Mouse (Mus musculus): ENCODE measurements at regions not wholly inside any gene's neighbourhood (a gene's known extent, or its start where the extent isn't known, plus 50 kb on each side); places are given as distances from the start of the nearest gene placed in this dataset.
"Not testable (repeated sequence)": the region's sequence is repeated elsewhere in the genome, so short reads cannot be mapped to it uniquely, and the experiment has no call there.

DNA sequence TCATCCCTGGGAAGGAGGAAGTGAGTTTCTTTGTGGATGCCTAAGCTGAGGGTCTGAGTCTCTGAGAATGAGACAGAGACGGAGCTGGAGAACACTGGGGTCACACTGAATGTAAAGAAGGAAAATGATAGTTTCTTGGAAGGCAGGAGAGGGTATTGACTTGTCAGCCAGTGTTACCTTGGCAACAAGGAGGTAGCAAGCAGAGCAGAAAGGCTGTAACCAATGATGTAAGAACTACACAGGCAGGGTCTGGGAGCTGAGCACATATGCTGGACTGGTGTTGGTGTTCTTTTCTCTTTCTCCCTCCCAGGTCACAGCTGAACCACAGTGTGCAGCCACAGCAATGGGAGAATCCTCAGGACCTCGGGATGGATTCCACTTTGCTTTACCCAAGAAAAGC lies 75.5 kb upstream of the 1110032F04Rik start:
- in situ Hi-C loops (cut with MboI; ENCODE audit: low pct_unique_long_range_greater_than_20kb), result no loop called here
- DNase-seq (ENCODE audit: low read depth, low spot score), result no peak
- no peak for ATAC-seq
- ChIA-PET CTCF (interaction anchor here (1.0 to 1.8 kb wide), 2 partner anchors 9 to 14 kb away, joined by 5 read pairs; no protein-coding TSS in a partner anchor), POLR2A (no interaction called here)
- no peaks in the 10 kb centered on the region for H3K27me3 ChIP-seq
- no peak for TF ChIP-seq CTCF (IDR thresholded peaks at IDR 0.05)

DNA sequence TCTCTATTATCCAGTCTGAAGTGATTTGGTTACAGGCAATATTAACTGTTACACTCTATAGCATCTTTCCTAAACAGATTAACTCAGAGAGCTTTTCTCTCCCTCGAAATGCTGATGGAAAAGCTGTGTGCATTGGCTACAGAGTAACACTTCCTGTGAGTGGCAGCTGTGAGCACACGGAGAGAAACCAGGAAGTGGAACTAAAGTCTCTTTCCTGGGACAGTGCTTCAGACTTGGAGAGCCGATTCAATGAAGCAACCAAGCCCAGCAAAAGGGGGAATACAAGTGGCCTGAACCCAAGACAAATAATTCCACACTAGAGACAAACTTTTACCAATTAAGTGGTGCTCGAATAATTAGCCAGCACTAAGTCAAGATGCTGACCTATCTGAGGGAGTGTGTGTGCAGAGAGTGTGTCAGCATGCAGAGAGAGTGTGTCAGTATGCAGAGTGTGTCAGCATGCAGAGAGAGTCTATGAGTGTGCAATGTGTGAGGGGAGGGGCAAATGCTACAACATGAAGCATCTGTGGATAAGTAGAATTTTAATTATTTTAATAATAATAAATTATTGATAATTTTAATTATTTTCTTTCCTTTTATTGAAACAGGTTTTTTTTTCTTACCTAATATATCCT lies 74.9 kb upstream of the 1110032F04Rik start:
- in situ Hi-C loops (cut with MboI; ENCODE audit: low pct_unique_long_range_greater_than_20kb), result no loop called here
- ChIA-PET POLR2A (no interaction called here), CTCF (interaction anchor here (1.0 to 1.8 kb wide), 2 partner anchors 8 to 15 kb away, joined by 5 read pairs; no protein-coding TSS in a partner anchor)
- no peak for TF ChIP-seq CTCF (IDR thresholded peaks at IDR 0.05)
- ATAC-seq, result no peak
- DNase-seq (ENCODE audit: low read depth, low spot score), result no peak
- no peaks in the 10 kb centered on the region for H3K27me3 ChIP-seq

DNA sequence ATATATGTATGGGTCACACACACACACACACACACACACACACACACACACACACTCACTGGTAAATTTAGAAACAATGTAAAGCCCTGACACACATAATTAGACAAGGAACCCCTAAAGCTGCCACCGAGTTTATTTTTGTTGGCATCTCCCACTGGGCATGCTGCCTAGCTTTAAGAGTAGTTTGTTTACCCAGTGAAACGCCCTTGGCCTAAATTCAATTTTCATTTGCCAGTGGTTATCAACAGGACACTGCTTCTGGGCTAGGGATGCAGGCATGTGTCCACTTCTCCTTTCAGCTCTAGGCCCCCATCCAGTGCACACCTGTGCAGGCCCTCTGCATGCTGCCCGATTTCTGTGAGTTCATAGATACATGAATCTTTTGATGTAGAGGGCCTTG lies 73.7 kb upstream of the 1110032F04Rik start:
- POLR2A ChIA-PET, result interaction anchor here (0.6 kb wide), 2 partner anchors 99 to 130 kb away, joined by 3 read pairs; no protein-coding TSS in a partner anchor
- no peak for ATAC-seq
- DNase-seq (ENCODE audit: low read depth, low spot score), result peak; percentile 27
- TF ChIP-seq CTCF (IDR thresholded peaks at IDR 0.05), result no peak
- no peaks in the 10 kb centered on the region for H3K27me3 ChIP-seq
- in situ Hi-C loops (cut with MboI; ENCODE audit: low pct_unique_long_range_greater_than_20kb), result no loop called here
- CTCF ChIA-PET, result interaction anchor here (0.7 to 1.4 kb wide), 2 partner anchors 8 to 30 kb away, joined by 3 to 6 read pairs; no protein-coding TSS in a partner anchor

DNA sequence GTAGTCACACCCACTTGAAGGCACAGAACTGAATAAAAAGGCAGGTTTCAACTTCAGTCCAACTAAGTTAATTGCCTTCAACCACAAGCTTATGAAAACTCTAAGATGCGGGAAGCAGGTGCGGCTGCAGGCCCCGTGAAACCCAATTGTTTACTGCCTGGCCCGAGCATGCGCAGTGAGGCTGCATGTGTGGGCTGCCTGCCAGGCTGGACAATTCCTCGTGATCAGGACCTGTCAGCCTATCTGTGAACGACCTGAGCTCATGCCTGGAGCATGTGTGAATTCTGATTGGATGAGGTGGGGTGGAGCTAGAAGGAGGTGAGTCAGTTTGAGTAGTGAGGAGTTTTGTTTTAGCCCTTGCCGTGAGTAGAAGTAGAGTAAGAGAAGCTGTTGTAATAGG lies 71.0 kb upstream of the 1110032F04Rik start:
- ATAC-seq; POLR2A ChIA-PET; CTCF ChIA-PET; in situ Hi-C loops (cut with MboI; ENCODE audit: low pct_unique_long_range_greater_than_20kb); DNase-seq (ENCODE audit: low read depth, low spot score); H3K27me3 ChIP-seq: not testable (repeated sequence)

DNA sequence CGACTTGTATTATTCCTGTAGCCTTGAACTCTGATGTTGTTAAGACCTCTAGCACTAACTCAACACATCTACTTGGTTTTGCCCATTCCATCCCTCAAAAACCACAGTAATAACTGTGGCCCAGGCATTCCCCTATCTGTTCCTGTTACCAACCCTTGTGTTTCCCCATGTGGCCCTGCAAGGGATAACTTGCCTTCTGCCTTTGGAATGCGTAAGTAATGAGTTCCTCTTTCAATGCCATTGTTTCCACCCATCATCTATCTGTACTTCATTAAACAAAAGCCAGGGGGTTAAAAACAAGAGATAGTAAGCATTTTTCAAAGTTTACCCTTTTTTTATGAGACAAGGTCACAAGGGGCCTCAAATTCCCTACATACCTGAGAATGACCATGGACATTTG lies 60.5 kb upstream of the 1110032F04Rik start:
- TF ChIP-seq CTCF (IDR thresholded peaks at IDR 0.05), result no peak
- DNase-seq (ENCODE audit: low read depth, low spot score), result no peak
- CTCF ChIA-PET, result interaction anchor here (1.4 kb wide), 1 partner anchor 13 kb away, joined by 3 read pairs; no protein-coding TSS in a partner anchor
- ATAC-seq, result no peak
- in situ Hi-C loops (cut with MboI; ENCODE audit: low pct_unique_long_range_greater_than_20kb), result no loop called here
- H3K27me3 ChIP-seq, result peaks cover 2% of the 10 kb centered on the region
- POLR2A ChIA-PET, result no interaction called here

DNA sequence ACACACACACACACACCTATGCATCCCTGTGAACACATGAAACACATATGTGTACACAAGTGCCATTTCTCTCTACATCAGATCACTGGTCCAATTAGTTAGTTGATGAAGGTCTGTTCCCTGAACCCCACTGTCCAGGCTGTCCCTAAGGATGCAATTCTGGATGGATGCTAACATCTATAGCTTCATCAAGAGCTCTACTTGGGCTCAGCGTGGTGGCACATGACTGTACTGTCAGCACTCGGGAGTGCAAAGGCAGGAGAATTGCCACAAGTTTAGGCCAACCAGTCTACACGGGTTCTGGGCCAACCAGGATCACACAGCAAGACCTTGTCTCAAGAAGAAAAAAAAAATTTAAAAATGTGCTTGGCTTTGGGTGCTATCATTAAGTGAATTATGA lies 55.9 kb upstream of the 1110032F04Rik start:
- CTCF ChIA-PET, result no interaction called here
- DNase-seq (ENCODE audit: low read depth, low spot score) (no peak), ATAC-seq (no peak)
- in situ Hi-C loops (cut with MboI; ENCODE audit: low pct_unique_long_range_greater_than_20kb), result no loop called here
- H3K27me3 ChIP-seq, result peaks cover 3% of the 10 kb centered on the region
- TF ChIP-seq CTCF (IDR thresholded peaks at IDR 0.05), result no peak
- POLR2A ChIA-PET, result no interaction called here

DNA sequence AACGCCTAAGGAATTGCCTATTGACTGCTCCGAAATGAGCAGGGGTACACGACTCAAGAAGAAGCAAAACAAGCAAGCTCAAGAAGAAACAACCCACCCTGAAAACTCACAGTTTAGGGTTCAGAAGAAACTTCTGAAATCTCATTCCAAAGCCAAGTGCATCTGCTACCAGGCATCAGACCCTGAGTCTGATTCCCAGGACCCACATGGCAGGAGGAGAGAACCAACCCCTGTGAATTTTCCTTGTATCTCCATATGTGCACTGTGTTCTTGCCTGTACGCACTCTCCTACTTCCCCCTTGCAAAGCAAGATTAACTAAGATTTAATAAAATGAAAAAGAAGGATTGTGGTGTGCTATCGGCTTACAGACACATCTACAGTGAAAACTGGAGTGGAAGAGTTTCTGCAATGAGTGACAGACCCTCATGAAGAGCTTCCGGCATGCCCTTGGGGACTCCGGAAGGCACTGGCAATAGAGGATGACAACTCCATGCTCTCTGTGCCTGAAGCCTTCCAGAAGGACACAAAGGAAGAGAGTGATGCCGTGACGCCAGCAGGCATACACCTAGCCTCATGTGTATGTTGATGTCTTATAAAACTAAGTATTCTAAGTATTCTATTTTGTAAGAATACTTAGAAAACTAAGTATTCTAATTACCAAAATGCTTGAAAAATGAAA lies 55.2 kb upstream of the 1110032F04Rik start:
- CTCF ChIA-PET, result interaction anchor here (1.4 kb wide), 1 partner anchor 9 kb away, joined by 3 read pairs; no protein-coding TSS in a partner anchor
- no peak for ATAC-seq

DNA sequence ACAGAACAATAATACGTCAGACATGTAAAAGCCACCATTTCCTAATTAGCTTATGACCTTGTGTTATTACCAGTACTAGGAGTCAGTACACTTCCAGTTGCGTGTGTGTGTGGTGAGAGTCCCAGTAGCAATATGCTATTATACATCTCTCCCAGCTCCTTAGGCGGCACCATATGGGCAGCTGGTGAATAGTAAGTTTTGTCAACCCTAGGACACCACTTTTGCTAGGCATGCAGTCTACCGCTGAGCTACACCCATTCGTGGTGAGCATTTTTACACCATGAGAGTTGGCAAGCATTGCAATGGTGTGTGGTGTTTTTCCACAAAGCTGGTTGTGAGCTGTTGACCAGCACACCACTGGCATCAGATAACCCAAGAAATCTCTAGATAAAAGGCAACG lies 53.8 kb upstream of the 1110032F04Rik start:
- peaks cover 3% of the 10 kb centered on the region for H3K27me3 ChIP-seq
- ChIA-PET POLR2A (no interaction called here), CTCF (interaction anchor here (1.4 kb wide), 1 partner anchor 8 kb away, joined by 3 read pairs; no protein-coding TSS in a partner anchor)
- no peak for DNase-seq (ENCODE audit: low read depth, low spot score)
- no peak for ATAC-seq
- no peak for TF ChIP-seq CTCF (IDR thresholded peaks at IDR 0.05)
- in situ Hi-C loops (cut with MboI; ENCODE audit: low pct_unique_long_range_greater_than_20kb), result no loop called here

More for the DNA sequence above, 55.2 kb upstream of the 1110032F04Rik start:
- peaks cover 3% of the 10 kb centered on the region for H3K27me3 ChIP-seq
- TF ChIP-seq CTCF (IDR thresholded peaks at IDR 0.05), result no peak
- POLR2A ChIA-PET, result no interaction called here
- DNase-seq (ENCODE audit: low read depth, low spot score), result no peak
- in situ Hi-C loops (cut with MboI; ENCODE audit: low pct_unique_long_range_greater_than_20kb), result no loop called here

DNA sequence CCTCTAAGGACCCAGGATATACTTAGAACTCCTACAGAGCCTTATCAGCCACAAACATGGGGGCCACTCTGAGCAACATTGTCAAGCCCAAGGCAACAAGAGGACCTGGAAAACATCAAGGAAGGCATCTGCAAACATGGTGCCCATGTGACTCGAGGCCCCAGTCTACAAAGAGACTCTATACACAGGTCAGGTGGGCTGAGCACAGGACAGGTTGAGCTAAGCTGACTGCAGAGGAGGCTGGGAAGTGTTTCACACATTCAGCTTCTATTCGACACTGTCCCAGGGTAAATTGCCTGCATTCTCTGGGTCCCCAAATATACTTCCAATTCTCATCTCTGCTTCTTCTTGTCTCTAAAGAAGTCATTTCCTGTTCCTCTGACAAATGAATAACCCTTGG lies 52.1 kb upstream of the 1110032F04Rik start:
- in situ Hi-C loops (cut with MboI; ENCODE audit: low pct_unique_long_range_greater_than_20kb), result no loop called here
- POLR2A ChIA-PET, result interaction anchor here (1.0 kb wide), 1 partner anchor 98 kb away, joined by 3 read pairs; no protein-coding TSS in a partner anchor
- H3K27me3 ChIP-seq, result peaks cover 3% of the 10 kb centered on the region
- DNase-seq (ENCODE audit: low read depth, low spot score) (no peak), ATAC-seq (no peak)
- CTCF ChIA-PET, result interaction anchor here (1.5 kb wide), 1 partner anchor 15 kb away, joined by 4 read pairs; no protein-coding TSS in a partner anchor
- TF ChIP-seq CTCF (IDR thresholded peaks at IDR 0.05), result no peak
